In genomic region chr13:7994198-7994597, GRCm38 (mm10) we compare ENCODE assay signal across 20 mouse cellular contexts.
A peak's percentile ranks its signal among the peaks of the same experiment; 100 is the strongest.
DNase-seq lines count a peak whose midpoint lies in the region; ATAC-seq and TF ChIP-seq lines count a peak whose summit lies in the region.
"Had no signal": no experiment of that assay in that cellular context is flagged by ENCODE, and none has a peak within 500 bp of the region (broad histone marks: within the 10 kb centered on the region; RNA-seq: fewer than 3 reads in every experiment).

No protein-coding gene starts in this region.

- H3K36me3 ChIP-seq in forebrain, postnatal 0 days (ENCODE audit: insufficient read depth) = no peaks in the 10 kb centered on the region
- no peaks in the 10 kb centered on the region for H3K36me3 ChIP-seq in forebrain, embryonic 11.5 days (ENCODE audit: control insufficient read depth, insufficient read depth, low read length)
- H3K36me3 ChIP-seq in midbrain, embryonic 13.5 days = no peaks in the 10 kb centered on the region
- H3K36me3 ChIP-seq in midbrain, embryonic 15.5 days (replicated peaks) = no peaks in the 10 kb centered on the region
- no peaks in the 10 kb centered on the region for H3K36me3 ChIP-seq in neural tube, embryonic 14.5 days (ENCODE audit: control insufficient read depth, insufficient read depth, low read length)
- no peaks in the 10 kb centered on the region for H3K36me3 ChIP-seq in heart, adult 2 months (ENCODE audit: control insufficient read depth, insufficient read depth, low read length)
- H3K36me3 ChIP-seq: embryonic facial prominence, embryonic 15.5 days; intestine, embryonic 15.5 days; neural tube, embryonic 12.5 days had no signal

- H3K9ac ChIP-seq in forebrain, postnatal 0 days = no peak overlapping the region
- H3K9ac ChIP-seq in forebrain, embryonic 11.5 days (ENCODE audit: low read length) = no peak overlapping the region
- H3K9ac ChIP-seq in midbrain, embryonic 13.5 days (replicated peaks) = no peak overlapping the region
- no peak overlapping the region for H3K9ac ChIP-seq in midbrain, embryonic 15.5 days
- H3K9ac ChIP-seq in neural tube, embryonic 14.5 days (replicated peaks; ENCODE audit: low read depth, low read length) = no peak overlapping the region
- H3K9ac ChIP-seq in heart, adult 2 months (ENCODE audit: low read depth, low read length) = no peak overlapping the region
- H3K9ac ChIP-seq: embryonic facial prominence, embryonic 15.5 days; intestine, embryonic 15.5 days; neural tube, embryonic 12.5 days had no signal

- H3K4me2 ChIP-seq in forebrain, postnatal 0 days (ENCODE audit: low read depth) = no peak overlapping the region
- no peak overlapping the region for H3K4me2 ChIP-seq in forebrain, embryonic 11.5 days (ENCODE audit: low read depth, low read length, severe bottlenecking)
- H3K4me2 ChIP-seq in midbrain, embryonic 13.5 days (replicated peaks) = no peak overlapping the region
- H3K4me2 ChIP-seq in midbrain, embryonic 15.5 days = no peak overlapping the region
- H3K4me2 ChIP-seq in neural tube, embryonic 14.5 days (ENCODE audit: low read depth, low read length) = no peak overlapping the region
- H3K4me2 ChIP-seq: embryonic facial prominence, embryonic 15.5 days; intestine, embryonic 15.5 days; neural tube, embryonic 12.5 days had no signal

- H3K4me1 ChIP-seq in forebrain, postnatal 0 days (ENCODE audit: insufficient read depth) = no peaks in the 10 kb centered on the region
- H3K4me1 ChIP-seq in forebrain, embryonic 11.5 days (replicated peaks; ENCODE audit: control insufficient read depth, insufficient read depth, low read length) = no peaks in the 10 kb centered on the region
- no peaks in the 10 kb centered on the region for H3K4me1 ChIP-seq in midbrain, embryonic 13.5 days (replicated peaks)
- H3K4me1 ChIP-seq in midbrain, embryonic 15.5 days = no peaks in the 10 kb centered on the region
- H3K4me1 ChIP-seq in neural tube, embryonic 14.5 days (ENCODE audit: control insufficient read depth, insufficient read depth, low read length) = no peaks in the 10 kb centered on the region
- H3K4me1 ChIP-seq in heart, adult 2 months (ENCODE audit: control insufficient read depth, insufficient read depth, low read length) = no peaks in the 10 kb centered on the region
- H3K4me1 ChIP-seq: embryonic facial prominence, embryonic 15.5 days; intestine, embryonic 15.5 days; neural tube, embryonic 12.5 days had no signal

- no peaks in the 10 kb centered on the region for H3K79me2 ChIP-seq in heart, adult 2 months (replicated peaks; ENCODE audit: control insufficient read depth, insufficient read depth, low read length)

- no peak for TF ChIP-seq POLR2A in heart, adult 2 months (IDR thresholded peaks at IDR 0.05; ENCODE audit: insufficient read depth, low read depth, low read length)

- no peaks in the 10 kb centered on the region for H3K9me3 ChIP-seq in forebrain, postnatal 0 days (ENCODE audit: low read length)
- H3K9me3 ChIP-seq in forebrain, embryonic 11.5 days (ENCODE audit: control insufficient read depth, low read length) = no peaks in the 10 kb centered on the region
- no peaks in the 10 kb centered on the region for H3K9me3 ChIP-seq in midbrain, embryonic 13.5 days
- no peaks in the 10 kb centered on the region for H3K9me3 ChIP-seq in midbrain, embryonic 15.5 days
- H3K9me3 ChIP-seq in neural tube, embryonic 14.5 days (ENCODE audit: control insufficient read depth, low read length) = no peaks in the 10 kb centered on the region
- H3K9me3 ChIP-seq: embryonic facial prominence, embryonic 15.5 days; intestine, embryonic 15.5 days; neural tube, embryonic 12.5 days had no signal

- no peak for TF ChIP-seq EP300 in heart, adult 2 months (IDR thresholded peaks at IDR 0.05; ENCODE audit: insufficient read depth, low read depth, low read length)

- no peak overlapping the region for H3K27ac ChIP-seq in forebrain, postnatal 0 days (ENCODE audit: low read depth, low read length)
- no peak overlapping the region for H3K27ac ChIP-seq in forebrain, embryonic 11.5 days (ENCODE audit: low read depth, low read length)
- H3K27ac ChIP-seq in midbrain, embryonic 13.5 days = no peak overlapping the region
- no peak overlapping the region for H3K27ac ChIP-seq in midbrain, embryonic 15.5 days
- H3K27ac ChIP-seq in neural tube, embryonic 14.5 days (ENCODE audit: low read depth, low read length) = no peak overlapping the region
- no peak overlapping the region for H3K27ac ChIP-seq in heart, adult 2 months
- H3K27ac ChIP-seq: embryonic facial prominence, embryonic 15.5 days; intestine, embryonic 15.5 days; kidney, postnatal 0 days; neural tube, embryonic 12.5 days had no signal

- 0 out of 2 replicates have a peak, but pooled peaks have one; percentile 20 for ATAC-seq in forebrain, postnatal 0 days
- ATAC-seq in forebrain, embryonic 11.5 days (replicated peaks; ENCODE audit: low FRiP score) = no peak
- ATAC-seq in midbrain, embryonic 13.5 days = 0 out of 2 replicates have a peak, but pooled peaks have one; percentile 27
- ATAC-seq in midbrain, embryonic 15.5 days (replicated peaks) = no peak
- peak; percentile 66 for ATAC-seq in neural tube, embryonic 14.5 days (ENCODE audit: low read depth)
- ATAC-seq: intestine, embryonic 15.5 days had no signal

- DNase-seq in forebrain, postnatal 0 days = no peak
- DNase-seq in forebrain, embryonic 11.5 days (ENCODE audit: low spot score) = no peak
- DNase-seq in layer of hippocampus, adult 9-10 months (ENCODE audit: low spot score) = peak; percentile 10
- no peak for DNase-seq in adrenal gland, postnatal 4 days (ENCODE audit: low spot score in 2 of 2)
- no peak for DNase-seq in heart, adult 2 months
- DNase-seq: adrenal gland, postnatal 14 days; B cell, adult 2 months; cerebellum, adult 11 months; heart, adult 18-20 months; heart, postnatal 10 days; lung, postnatal 36 days; midbrain, embryonic 14.5 days; thymus, adult 2 months had no signal

- H3K27me3 ChIP-seq in forebrain, postnatal 0 days (ENCODE audit: insufficient read depth, low read length) = no peaks in the 10 kb centered on the region
- no peaks in the 10 kb centered on the region for H3K27me3 ChIP-seq in forebrain, embryonic 11.5 days (ENCODE audit: control insufficient read depth, insufficient read depth, low read length)
- no peaks in the 10 kb centered on the region for H3K27me3 ChIP-seq in midbrain, embryonic 13.5 days
- H3K27me3 ChIP-seq in midbrain, embryonic 15.5 days (replicated peaks) = no peaks in the 10 kb centered on the region
- no peaks in the 10 kb centered on the region for H3K27me3 ChIP-seq in neural tube, embryonic 14.5 days (ENCODE audit: control insufficient read depth, insufficient read depth, low read length)
- H3K27me3 ChIP-seq in heart, adult 2 months (ENCODE audit: control insufficient read depth, insufficient read depth, low read length) = no peaks in the 10 kb centered on the region
- H3K27me3 ChIP-seq: embryonic facial prominence, embryonic 15.5 days; intestine, embryonic 15.5 days; neural tube, embryonic 12.5 days had no signal

- WGBS in forebrain, postnatal 0 days = 76% methylated on average over 5 of the region's 5 CpGs
- 86% methylated on average over 5 of the region's 5 CpGs for WGBS in forebrain, embryonic 11.5 days
- WGBS in midbrain, embryonic 13.5 days = 70% methylated on average over 5 of the region's 5 CpGs
- WGBS in midbrain, embryonic 15.5 days = 72% methylated on average over 5 of the region's 5 CpGs
- WGBS in neural tube, embryonic 14.5 days = 57% methylated on average over 5 of the region's 5 CpGs
- WGBS in heart, adult 2 months = 76% methylated on average over 5 of the region's 5 CpGs

- TF ChIP-seq CTCF in forebrain, postnatal 0 days (IDR thresholded peaks at IDR 0.05; ENCODE audit: low read depth) = no peak
- TF ChIP-seq CTCF in heart, adult 2 months (IDR thresholded peaks at IDR 0.05) = no peak

- intact Hi-C loops in heart, adult 2 months (cut with DNase I) = no loop called here

- H3K4me3 ChIP-seq in forebrain, postnatal 0 days (ENCODE audit: low read depth, low read length) = no peak overlapping the region
- H3K4me3 ChIP-seq in forebrain, embryonic 11.5 days (ENCODE audit: low read depth, low read length) = no peak overlapping the region
- H3K4me3 ChIP-seq in midbrain, embryonic 13.5 days (replicated peaks) = no peak overlapping the region
- H3K4me3 ChIP-seq in midbrain, embryonic 15.5 days = no peak overlapping the region
- H3K4me3 ChIP-seq in neural tube, embryonic 14.5 days (ENCODE audit: low read depth, low read length) = no peak overlapping the region
- no peak overlapping the region for H3K4me3 ChIP-seq in heart, adult 2 months
- H3K4me3 ChIP-seq: embryonic facial prominence, embryonic 15.5 days; intestine, embryonic 15.5 days; neural tube, embryonic 12.5 days had no signal

Comparison
In these comparisons a context has a peak if more than half of its experiments do, and no peak if none do; other contexts are left out.
1. ATAC-seq: peak in forebrain, postnatal 0 days (single experiment), midbrain, embryonic 13.5 days (single experiment) and neural tube, embryonic 14.5 days (single experiment); none in forebrain, embryonic 11.5 days (single experiment) and midbrain, embryonic 15.5 days (single experiment).